Comparison of ENCODE assay signal across 12 mouse cellular contexts in genomic region chr13:63188811-63189210, GRCm38 (mm10).
DNase-seq lines count a peak whose midpoint lies in the region; ATAC-seq and TF ChIP-seq lines count a peak whose summit lies in the region.
"Had no signal": no experiment of that assay in that cellular context is flagged by ENCODE, and none has a peak within 500 bp of the region (broad histone marks: within the 10 kb centered on the region; RNA-seq: fewer than 3 reads in every experiment).

No protein-coding gene starts in this region.

- H3K4me3 ChIP-seq in CH12.LX (replicated peaks in 1 of 3; ENCODE audit: low read depth in 2 of 3, low read length in 2 of 3, poor library complexity in 1 of 3): no peak overlapping the region
- no peak overlapping the region for H3K4me3 ChIP-seq in kidney, embryonic 16.5 days (ENCODE audit: low read length)
- no peak overlapping the region for H3K4me3 ChIP-seq in lung, adult 2 months (replicated peaks; ENCODE audit: extremely low read depth, low read depth, low read length)
- no peak overlapping the region for H3K4me3 ChIP-seq in hindbrain, embryonic 14.5 days (replicated peaks; ENCODE audit: low read length)
- H3K4me3 ChIP-seq in liver, embryonic 12.5 days: no peak overlapping the region

- TF ChIP-seq CTCF in CH12.LX (conservative IDR thresholded peaks at IDR 0.05 in 1 of 2, IDR thresholded peaks at IDR 0.05 in 1 of 2; ENCODE audit: low read depth in 2 of 2, low read length in 2 of 2): no peak
- no peak for TF ChIP-seq CTCF in brain, embryonic 14.5 days (IDR thresholded peaks at IDR 0.05; ENCODE audit: borderline replicate concordance, extremely low read depth, insufficient read depth, insufficient read length)
- TF ChIP-seq CTCF in lung, adult 2 months (IDR thresholded peaks at IDR 0.05; ENCODE audit: insufficient read depth, low read length): no peak

- TF ChIP-seq RAD21 in CH12.LX (IDR thresholded peaks at IDR 0.05; ENCODE audit: low read depth, low read length): no peak

- dilution Hi-C loops in CH12.LX (cut with MboI; ENCODE audit: extremely low pct_ligation_motif_present, extremely low pct_unique_long_range_greater_than_20kb, low sequenced_read_pairs): no loop called here

- peaks cover 42 to 60% of the 10 kb centered on the region in 2 experiments for H3K4me1 ChIP-seq in CH12.LX (ENCODE audit: control insufficient read depth in 1 of 2, insufficient read depth in 2 of 2)
- H3K4me1 ChIP-seq in kidney, embryonic 16.5 days (ENCODE audit: insufficient read depth, low read length): peaks cover 47% of the 10 kb centered on the region
- peaks cover 8% of the 10 kb centered on the region; the same call in 1 of the 2 replicates for H3K4me1 ChIP-seq in lung, adult 2 months (ENCODE audit: control insufficient read depth, insufficient read depth, low read length)
- peaks cover 10% of the 10 kb centered on the region; the same call in 1 of the 2 replicates for H3K4me1 ChIP-seq in hindbrain, embryonic 14.5 days (replicated peaks; ENCODE audit: control insufficient read depth, insufficient read depth, low read length)
- no peaks in the 10 kb centered on the region for H3K4me1 ChIP-seq in liver, embryonic 12.5 days

- no peaks in the 10 kb centered on the region for H3K36me3 ChIP-seq in CH12.LX (replicated peaks in 1 of 2; ENCODE audit: control insufficient read depth in 1 of 2, insufficient read depth in 1 of 2, low read length in 1 of 2)
- H3K36me3 ChIP-seq in kidney, embryonic 16.5 days (ENCODE audit: insufficient read depth, low read length): no peaks in the 10 kb centered on the region
- H3K36me3 ChIP-seq in hindbrain, embryonic 14.5 days (replicated peaks; ENCODE audit: control insufficient read depth, insufficient read depth): no peaks in the 10 kb centered on the region
- no peaks in the 10 kb centered on the region for H3K36me3 ChIP-seq in liver, embryonic 12.5 days

- H3K9ac ChIP-seq in CH12.LX (ENCODE audit: insufficient read depth, low read depth): no peak overlapping the region
- no peak overlapping the region for H3K9ac ChIP-seq in kidney, embryonic 16.5 days (replicated peaks; ENCODE audit: low read length)
- H3K9ac ChIP-seq in hindbrain, embryonic 14.5 days: no peak overlapping the region
- no peak overlapping the region for H3K9ac ChIP-seq in liver, embryonic 12.5 days

- in situ Hi-C loops in CH12.LX (cut with MboI; ENCODE audit: low pct_ligation_motif_present, low pct_unique_long_range_greater_than_20kb, low sequenced_read_pairs): loop anchor here (5.0 kb wide), 1 partner anchor 53 kb away; no protein-coding TSS in a partner anchor

- no peaks in the 10 kb centered on the region for H3K79me2 ChIP-seq in CH12.LX (replicated peaks; ENCODE audit: control insufficient read depth, extremely low read depth, insufficient read depth, poor library complexity, severe bottlenecking)

- no peak overlapping the region for H3K27ac ChIP-seq in CH12.LX (ENCODE audit: insufficient read depth, low read depth)
- peak overlapping the region; percentile 56 for H3K27ac ChIP-seq in kidney, embryonic 16.5 days (ENCODE audit: low read length)
- no peak overlapping the region for H3K27ac ChIP-seq in hindbrain, embryonic 14.5 days
- no peak overlapping the region for H3K27ac ChIP-seq in liver, embryonic 12.5 days
- H3K27ac ChIP-seq: macrophage had no signal

- peak overlapping the region; percentile 38 for H3K4me2 ChIP-seq in CH12.LX (ENCODE audit: insufficient read depth, low read depth, poor library complexity, severe bottlenecking)
- no peak overlapping the region for H3K4me2 ChIP-seq in kidney, embryonic 16.5 days (replicated peaks; ENCODE audit: low read depth, low read length)
- no peak overlapping the region for H3K4me2 ChIP-seq in hindbrain, embryonic 14.5 days (replicated peaks)
- H3K4me2 ChIP-seq in liver, embryonic 12.5 days: no peak overlapping the region

- TF ChIP-seq POLR2A in CH12.LX (IDR thresholded peaks at IDR 0.05; ENCODE audit: low read depth, low read length): no peak
- no peak for TF ChIP-seq POLR2A in brain, embryonic 14.5 days (IDR thresholded peaks at IDR 0.05; ENCODE audit: borderline replicate concordance, extremely low read depth, insufficient read depth, insufficient read length, poor library complexity, severe bottlenecking)
- TF ChIP-seq POLR2A in lung, adult 2 months (IDR thresholded peaks at IDR 0.05; ENCODE audit: borderline replicate concordance, extremely low read depth, low read depth, low read length): no peak

- ATAC-seq in kidney, embryonic 16.5 days (ENCODE audit: low FRiP score, low TSS enrichment): peak; percentile 83
- ATAC-seq in hindbrain, embryonic 14.5 days (ENCODE audit: low FRiP score): no peak
- ATAC-seq in liver, embryonic 12.5 days: no peak
- ATAC-seq: forebrain, embryonic 14.5 days had no signal

- 24% methylated on average over 2 of the region's 2 CpGs for WGBS in kidney, embryonic 16.5 days
- WGBS in lung, adult 2 months: 57% methylated on average over 2 of the region's 2 CpGs
- WGBS in hindbrain, embryonic 14.5 days: 69% methylated on average over 2 of the region's 2 CpGs
- WGBS in liver, embryonic 12.5 days (ENCODE audit: insufficient replicate concordance): 67% methylated on average over 2 of the region's 2 CpGs

- TF ChIP-seq EP300 in CH12.LX (IDR thresholded peaks at IDR 0.05; ENCODE audit: low read length): no peak

- no peaks in the 10 kb centered on the region for H3K9me3 ChIP-seq in CH12.LX (replicated peaks; ENCODE audit: low read length)
- no peaks in the 10 kb centered on the region for H3K9me3 ChIP-seq in kidney, embryonic 16.5 days (ENCODE audit: low read length)
- no peaks in the 10 kb centered on the region for H3K9me3 ChIP-seq in hindbrain, embryonic 14.5 days (ENCODE audit: control insufficient read depth, low read length)
- no peaks in the 10 kb centered on the region for H3K9me3 ChIP-seq in liver, embryonic 12.5 days (replicated peaks)

- no peaks in the 10 kb centered on the region for H3K27me3 ChIP-seq in CH12.LX (replicated peaks)
- H3K27me3 ChIP-seq in kidney, embryonic 16.5 days (ENCODE audit: insufficient read depth, low read length): no peaks in the 10 kb centered on the region
- no peaks in the 10 kb centered on the region for H3K27me3 ChIP-seq in hindbrain, embryonic 14.5 days (ENCODE audit: control insufficient read depth, insufficient read depth, low read length)
- H3K27me3 ChIP-seq in liver, embryonic 12.5 days (replicated peaks): no peaks in the 10 kb centered on the region

- peak; percentile 17 for DNase-seq in CH12.LX (ENCODE audit: extremely low read depth)
- DNase-seq in brain, embryonic 14.5 days (ENCODE audit: low read depth): peak; percentile 18
- DNase-seq in lung, adult 2 months: peak; percentile 26
- no peak for DNase-seq in hindbrain, embryonic 14.5 days (ENCODE audit: low spot score)
- DNase-seq in heart, adult 8-10 months (ENCODE audit: low spot score): no peak
- no peak for DNase-seq in B cell, adult 2 months
- DNase-seq: cerebellum, adult 9-10 months; gastrocnemius, postnatal 14 days had no signal

TF ChIP-seq in CH12.LX, 34 proteins besides CTCF, POLR2A, EP300 and RAD21:
- TF ChIP-seq POLR2AphosphoS2 (IDR thresholded peaks at IDR 0.05; ENCODE audit: low read depth, low read length): no peak
- TF ChIP-seq SIN3A (IDR thresholded peaks at IDR 0.05; ENCODE audit: low read length): no peak
- TF ChIP-seq SMC3 (IDR thresholded peaks at IDR 0.05; ENCODE audit: low read depth, low read length): no peak

Comparison
In these comparisons a context has a peak if more than half of its experiments do, and no peak if none do; other contexts are left out.
1. DNase-seq: peak in CH12.LX (single experiment), brain, embryonic 14.5 days (single experiment) and lung, adult 2 months (single experiment); none in hindbrain, embryonic 14.5 days (single experiment), heart, adult 8-10 months (single experiment) and B cell, adult 2 months (0 of 2).